Mouse (Mus musculus) cerebellum, postnatal 4 days (tissue): ENCODE results near the gene Parp8.
A peak's percentile ranks its signal among the peaks of the same experiment; 100 is the strongest.

ENCODE experiments used
- DNase-seq, 2 experiments: peaks; one replicate each; pipeline ENCODE4 v3.0.0; 2022; ENCODE audit warnings: low spot score in 2 of 2, mixed read lengths in 1 of 2

The Parp8 gene

DNA sequence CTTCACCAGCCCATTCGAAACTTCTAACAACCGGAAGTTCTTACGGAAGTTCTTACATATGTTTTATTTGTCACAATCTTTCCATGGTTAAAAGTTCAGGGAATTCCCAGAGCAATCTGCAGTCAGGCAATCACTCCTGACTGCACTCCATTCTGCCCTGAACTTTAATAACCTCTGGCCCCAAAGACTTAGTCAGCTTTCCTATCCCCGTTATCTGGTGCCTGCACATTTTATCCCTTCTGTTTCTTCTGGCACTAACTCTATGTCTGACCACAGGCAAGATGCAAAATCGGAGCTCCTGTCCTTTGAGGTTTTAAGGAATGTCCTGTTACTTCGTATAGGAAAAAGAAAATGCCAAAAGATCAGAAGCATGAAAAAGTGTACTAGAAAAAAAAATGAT lies 4.7 kb downstream of the Parp8 start:
- DNase-seq: no peak

DNA sequence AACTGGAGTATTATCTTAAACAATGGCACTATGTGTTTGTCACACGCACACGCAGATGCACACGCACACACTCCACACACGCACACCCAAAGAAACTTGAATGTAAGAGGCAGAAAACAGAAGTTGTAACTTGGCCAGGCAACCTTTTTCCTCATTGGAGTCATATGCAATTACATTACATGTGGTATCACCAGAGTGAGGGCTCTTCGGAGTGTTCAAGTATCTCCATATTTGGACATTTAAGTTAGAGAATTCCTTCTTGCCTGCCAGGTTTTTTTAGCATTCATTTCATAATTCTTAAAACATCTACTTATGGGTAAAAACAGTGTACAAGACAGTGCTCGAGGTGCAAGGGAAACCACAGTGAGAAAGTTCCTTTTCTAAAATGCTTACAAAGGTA lies 6.7 kb downstream of the Parp8 start:
- no peak for DNase-seq

DNA sequence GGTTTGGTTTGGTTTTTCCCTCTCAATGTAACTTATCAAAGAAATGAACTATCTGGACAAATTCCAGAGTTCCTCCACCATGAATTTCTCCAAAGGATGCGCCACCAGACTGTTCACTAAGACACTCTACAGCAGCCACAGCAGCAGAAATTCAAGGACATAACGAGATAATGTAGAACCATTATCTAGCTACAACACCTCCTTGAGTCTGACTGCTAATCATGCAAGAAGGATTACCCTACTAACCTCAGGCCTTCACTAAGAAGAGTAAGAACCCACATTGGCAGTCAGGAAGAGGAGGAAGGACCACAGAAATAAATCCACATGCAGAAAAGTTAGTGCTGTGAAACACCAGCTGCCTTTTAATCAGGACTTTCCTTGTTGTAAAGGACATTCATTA lies 11.8 kb downstream of the Parp8 start:
- no peak for DNase-seq

DNA sequence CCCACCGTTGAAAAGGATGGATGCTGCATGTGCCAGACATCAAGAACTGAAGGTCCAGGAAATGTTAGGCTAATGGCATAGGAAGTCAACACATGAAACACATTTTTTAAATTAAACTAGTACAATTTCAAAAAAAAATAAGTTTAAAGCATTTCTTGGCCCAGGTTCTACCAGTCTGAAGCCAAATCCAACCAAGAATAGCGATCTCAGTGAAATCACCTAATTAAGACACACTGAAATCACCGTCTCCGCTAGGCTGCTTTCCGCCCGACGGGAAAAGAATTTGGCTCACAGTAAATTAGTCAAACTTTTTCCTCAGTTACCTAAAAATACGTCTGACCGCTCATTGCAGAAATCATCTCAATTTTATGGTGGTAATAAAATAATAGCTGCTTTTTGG lies 13.3 kb downstream of the Parp8 start:
- no peak for DNase-seq

DNA sequence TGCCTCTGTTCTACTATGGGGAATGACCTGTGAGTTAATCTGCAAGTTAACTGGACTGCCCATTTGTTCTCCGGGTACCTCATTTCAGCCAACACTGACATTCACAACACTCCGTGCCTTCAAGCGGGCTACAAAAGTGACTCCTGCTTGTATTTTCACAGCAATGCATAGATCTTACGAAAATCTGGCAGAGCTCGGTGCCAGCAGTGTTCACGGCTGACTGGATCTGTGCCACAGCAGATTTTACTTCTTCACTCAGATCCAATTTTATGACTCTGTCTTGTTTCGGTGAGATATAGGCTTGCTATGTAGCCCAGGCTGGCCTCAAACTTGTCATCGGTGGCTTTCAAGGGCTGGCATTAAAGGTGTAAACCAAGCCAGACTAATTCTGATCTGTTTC lies 15.2 kb downstream of the Parp8 start:
- DNase-seq: peak in 1 of 2 experiments; percentile 43

DNA sequence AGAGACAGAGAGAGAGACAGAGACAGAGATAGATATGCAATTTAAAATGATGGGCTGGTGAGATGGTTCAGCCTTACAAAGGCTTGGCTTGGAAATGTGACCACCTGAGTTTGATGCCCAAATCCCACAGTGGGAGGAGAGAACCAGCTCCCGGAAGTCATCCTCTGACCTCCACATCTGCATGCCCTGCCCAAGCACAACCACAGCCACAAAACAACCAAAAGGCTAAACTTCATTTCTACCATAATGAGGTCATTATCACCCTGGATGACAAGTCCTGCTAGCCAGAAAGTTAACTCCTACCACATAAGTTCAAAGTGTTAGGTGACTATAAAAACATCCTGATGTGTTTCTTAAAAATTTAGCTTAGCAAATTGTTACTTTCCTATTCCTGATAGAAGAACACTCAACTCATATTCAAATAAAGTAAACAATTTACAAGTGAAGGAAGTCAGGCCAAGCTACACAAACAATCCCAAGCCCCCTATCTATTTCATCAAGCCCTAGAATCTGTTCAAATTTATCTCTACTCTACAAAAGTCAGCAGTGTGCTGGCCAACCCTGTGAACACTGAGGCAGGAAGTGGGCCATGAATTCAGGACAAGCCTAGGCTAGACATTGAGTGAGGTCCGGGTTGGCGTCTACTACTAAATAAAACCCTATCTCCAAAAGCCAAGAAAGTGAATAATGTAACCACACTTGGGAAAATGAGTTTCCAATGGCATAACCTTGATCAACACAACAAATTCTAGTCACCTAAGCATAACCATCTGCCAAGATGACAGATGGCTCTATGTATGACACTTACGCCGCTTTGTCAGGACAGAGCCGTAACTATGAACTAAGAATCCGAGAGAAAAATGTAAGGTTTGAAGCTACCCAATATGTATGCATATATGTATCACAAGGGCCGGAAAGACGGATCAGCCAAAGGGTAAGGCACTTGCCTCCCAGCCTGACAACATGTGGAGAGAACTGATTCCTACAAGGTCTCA lies 17.0 kb downstream of the Parp8 start:
- no peak for DNase-seq

DNA sequence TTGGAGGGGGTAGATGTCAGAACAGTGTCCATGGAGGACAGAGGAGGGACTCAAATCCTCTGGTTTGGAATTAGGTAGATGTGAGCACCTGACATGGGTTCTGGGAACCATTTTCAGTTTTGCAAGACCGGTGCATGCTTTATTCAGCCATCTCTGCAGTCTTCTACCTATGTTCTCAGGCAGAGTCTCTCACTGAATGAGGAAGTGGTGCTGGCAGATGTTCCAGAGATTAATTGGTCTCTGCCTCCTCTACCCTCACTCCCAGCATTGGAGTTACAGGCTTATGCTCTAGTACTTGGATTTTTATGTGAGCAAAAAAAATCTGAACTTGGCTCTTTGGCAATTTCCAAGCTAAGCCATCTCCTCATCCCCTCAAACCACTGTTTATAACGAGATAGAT lies 17.8 kb downstream of the Parp8 start:
- no peak for DNase-seq

DNA sequence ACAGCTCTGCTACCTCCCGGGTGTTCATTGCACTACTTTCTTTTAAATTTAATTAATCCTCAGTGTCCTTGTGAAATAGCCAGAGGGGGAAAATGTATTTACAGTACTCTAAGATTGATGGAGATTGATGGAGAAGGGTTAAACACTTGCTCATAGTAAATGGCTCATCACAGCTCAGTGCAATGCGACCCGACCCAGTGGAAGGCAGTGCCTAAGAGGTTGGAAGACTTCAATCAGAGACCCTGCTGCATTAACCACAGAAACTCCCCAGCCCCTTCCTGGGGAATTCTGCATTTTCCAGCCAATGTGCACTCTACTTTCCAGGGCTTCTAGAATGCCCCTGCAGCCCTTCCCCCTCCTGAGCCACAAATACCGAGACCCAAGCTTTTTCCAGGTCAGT lies 18.7 kb downstream of the Parp8 start:
- DNase-seq: no peak

DNA sequence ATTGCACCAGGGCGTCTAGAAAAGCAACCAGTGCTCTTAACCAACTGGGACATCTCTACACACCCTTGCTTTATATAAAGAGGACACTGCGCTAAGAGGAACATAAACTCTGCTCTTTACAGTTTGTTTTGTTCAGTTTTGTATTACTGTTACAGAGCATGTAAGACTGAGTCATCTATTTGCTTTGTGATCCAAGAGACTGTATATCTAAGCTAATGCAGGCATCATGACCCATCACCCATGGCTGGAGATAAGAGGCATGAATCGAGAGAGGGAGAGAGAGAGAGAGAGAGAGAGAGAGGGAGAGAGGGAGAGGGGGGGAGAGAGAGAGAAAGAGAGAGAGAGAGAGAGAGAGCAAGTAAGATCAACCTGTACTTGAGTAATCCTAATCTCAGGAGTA lies 24.8 kb downstream of the Parp8 start:
- DNase-seq: no peak

DNA sequence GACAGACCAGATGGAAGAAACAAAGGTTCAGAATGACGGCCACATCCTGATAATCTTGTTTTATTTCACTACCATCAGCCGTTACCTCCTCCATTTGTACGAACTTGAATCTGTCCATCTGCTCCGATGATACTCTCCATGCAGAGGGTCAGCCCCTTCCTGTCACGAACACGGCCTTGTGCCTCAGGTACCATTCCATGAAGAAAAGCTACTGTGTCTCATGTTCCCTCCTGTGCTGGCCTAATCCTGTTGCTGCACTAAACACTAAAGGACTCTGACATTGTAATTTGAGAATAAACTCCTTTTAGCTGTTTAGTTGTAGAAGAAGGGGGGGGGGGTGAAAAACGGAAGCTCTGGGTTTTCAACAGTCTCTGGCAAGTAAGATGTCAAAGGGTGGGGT lies 33.8 kb downstream of the Parp8 start:
- no peak for DNase-seq

DNA sequence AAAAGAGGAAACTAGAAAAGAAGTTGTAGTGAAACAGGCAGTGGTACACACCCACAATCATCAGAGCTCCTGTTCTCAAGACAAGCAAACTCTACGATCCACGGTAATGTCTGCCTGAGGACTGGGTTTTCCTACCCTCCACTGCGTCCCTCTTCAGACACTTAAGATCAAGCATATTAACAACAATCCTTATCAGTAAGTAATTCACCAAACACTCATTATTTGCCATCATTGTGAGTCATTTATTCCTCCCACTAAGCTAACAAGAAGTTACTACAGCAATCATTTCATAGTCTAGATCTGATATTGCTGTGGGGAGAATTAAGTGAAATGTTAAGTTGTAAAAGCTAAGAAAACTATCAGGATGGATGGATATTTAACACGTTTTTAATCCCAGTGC lies 35.0 kb downstream of the Parp8 start:
- no peak for DNase-seq

DNA sequence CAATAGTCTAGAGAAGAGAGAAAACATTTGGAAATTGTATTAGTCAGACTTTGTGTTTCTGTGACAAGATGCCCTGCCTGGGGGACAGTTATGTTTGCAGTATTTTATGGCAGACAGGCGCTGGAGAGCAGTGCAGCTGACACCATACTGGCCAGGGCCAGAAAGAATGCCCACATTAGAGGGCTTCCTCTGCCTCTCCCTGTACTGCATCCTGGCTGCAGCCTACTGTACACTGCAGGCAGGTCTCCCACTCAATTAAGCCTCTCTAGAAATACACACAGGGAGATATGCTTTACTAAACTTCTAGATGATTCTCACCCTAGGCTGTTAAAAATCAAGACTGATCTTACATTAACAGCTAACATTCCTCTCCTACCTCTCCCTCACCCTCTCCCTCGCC lies 36.6 kb downstream of the Parp8 start:
- DNase-seq: no peak

DNA sequence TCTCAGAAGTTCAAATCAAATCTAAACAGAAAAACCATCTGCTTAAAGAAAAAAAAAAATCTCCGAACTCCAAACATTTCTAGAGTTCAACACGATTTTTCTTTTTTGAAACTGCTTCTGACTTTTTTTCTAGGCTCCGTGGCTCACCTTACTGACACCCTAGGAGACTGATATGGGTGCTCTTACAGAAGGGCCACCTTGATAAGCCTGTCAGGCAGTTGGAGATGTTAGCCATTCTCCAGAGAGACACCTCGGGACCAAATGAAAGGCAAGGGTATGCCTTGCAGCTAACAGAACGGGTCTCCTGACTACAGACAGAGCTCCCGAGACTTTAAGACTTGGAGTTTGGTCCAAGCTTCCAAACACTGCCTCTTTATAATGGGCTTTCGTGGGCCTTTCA lies 37.1 kb downstream of the Parp8 start:
- no peak for DNase-seq

DNA sequence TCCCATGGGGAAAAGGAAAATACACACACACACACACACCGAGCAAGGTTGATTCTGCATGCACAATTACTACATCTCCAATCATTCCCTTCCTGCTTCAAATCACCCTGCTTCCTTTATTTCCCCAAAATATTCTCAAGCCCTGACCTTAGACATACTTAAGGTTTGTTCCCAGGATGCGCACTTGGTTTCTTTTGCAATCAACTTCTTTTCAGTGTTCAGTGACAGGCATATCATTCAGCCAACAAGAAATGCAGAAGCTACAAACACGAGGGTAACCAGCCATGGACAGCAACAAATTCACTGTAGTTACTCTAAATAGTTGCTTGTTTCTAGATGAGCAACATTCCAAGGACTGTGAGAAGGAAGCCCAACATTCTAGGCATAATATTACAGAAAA lies 38.1 kb downstream of the Parp8 start:
- no peak for DNase-seq

DNA sequence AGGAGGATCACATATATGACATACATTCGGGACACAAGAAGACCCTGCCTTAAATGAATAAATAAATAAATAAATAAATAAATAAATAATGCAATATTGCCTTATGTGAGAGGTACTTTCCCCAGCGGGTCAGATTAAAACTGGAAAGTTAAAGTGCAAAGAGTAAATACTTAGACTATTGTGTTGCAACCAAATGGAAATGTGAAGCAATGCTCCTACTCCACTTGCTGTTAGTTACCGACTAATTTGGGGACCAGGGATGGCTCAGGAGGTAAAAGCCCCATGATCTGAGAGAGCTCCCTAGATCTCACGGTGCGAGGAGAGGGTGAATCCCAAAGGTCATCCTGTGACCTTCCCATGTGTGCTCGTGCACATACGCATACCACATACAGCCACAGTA lies 38.7 kb downstream of the Parp8 start:
- DNase-seq: no peak

DNA sequence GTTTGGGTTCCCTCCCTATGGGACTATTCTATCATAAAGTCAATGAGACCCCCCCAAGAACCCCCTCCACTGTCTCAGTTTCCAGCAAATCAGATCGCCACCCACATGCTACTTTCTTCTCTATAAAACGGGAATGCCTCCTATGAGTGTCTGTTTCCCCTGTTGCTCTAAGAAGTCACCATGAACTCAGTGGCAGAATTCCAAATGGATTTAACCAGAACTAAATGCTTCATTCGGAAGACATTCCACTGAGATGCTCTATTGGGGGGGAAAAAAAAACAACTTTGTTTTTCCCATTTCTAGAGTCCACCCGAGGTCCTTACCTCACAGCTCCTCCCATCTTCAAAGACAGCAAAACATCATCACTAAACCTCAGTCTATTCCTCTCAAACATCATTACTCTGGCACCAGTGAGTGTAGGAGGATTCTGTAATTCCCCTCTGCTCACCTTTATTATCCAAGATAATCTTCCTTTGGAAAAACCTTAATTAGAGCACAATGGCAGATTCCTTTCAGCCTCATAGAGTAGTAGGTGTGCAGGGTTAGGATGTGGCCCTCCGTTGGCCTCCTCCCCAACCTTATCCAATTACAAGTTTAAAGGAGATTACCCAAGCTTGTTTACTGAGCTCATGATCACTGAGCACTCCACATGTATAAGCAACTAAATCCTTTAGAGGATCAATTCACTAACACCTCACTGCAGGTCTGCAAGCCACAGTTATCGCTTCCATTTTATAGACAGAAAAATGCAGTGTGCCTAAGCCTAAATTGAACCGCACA lies 51.1 kb downstream of the Parp8 start:
- DNase-seq: no peak

DNA sequence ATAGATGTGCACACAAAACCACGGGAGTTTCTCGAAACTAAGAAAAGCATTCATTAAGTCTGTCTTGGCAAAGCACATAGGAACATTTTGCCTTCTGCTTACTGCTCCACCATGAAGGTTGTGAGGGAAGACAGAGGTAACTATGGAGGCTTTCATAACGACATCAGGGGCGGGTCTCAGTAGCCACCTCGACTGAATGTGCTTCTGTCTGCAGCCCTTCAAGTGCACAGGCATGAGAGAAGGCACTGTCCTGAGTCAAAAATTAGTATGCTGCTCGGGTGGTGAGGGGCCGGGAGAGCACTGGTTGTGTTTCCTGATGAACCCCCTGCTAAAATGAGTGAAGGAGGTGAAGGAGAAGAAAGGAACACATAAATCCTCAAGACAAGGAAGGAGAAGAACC lies 51.8 kb downstream of the Parp8 start:
- DNase-seq: no peak

DNA sequence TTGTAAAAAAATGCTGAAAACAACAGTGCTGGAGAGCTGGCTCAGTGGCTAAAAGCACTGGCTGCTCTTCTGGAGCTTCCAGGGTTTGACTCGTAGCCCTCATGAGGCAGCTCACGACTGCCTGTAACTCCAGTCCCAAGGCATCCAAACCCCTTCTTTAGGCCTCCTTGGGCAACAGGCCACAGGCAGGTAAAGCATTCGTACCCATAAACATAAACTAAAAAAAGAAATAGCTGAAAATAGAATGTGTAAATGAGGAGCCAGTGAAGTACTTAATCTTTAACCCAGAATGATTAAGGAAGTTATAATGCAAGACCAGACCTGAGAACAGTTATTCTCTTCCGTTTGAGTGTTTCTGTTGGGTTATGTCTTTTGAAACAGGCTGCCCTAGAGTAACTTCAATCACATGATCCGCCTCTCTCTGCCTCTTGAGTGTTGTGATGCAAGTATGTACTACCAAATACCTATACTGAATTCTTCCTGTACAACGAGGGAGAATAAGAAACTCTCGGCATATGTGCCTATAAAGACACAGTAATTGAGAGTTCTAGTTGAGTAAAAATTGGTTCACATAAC lies 53.2 kb downstream of the Parp8 start:
- no peak for DNase-seq

DNA sequence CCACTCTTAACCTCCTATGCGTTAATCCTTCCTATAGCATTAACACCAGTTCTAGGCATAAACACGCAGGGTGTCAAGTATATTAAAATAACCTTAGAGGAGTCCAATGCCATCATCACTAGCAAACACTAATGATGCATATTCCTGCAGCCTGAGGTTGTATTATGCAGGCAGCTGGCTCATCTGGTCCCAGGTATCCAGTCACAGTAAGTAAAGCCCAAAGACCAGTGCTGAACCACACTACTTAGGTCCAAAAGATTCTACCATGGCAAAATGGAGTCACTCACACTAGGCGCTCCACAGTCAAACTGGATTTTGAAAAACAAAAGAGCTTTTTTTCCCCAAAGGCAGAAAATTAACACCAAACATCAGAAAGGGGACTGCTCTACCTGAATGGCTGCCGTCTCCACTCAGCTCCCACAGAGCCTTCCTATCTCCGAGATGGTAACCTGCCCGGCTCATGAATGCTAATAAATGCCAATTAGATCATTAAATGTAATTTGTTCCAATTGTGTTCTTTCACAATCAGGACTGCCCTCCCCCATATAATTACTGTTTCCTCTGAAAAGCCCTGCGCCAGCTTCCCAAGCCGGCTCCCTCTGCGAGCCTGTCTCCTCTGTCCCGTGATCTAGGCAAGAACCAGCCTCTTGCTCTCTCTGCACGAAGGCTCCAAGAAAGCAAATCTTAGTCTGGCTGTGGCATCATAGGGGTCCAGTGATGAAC lies 54.5 kb downstream of the Parp8 start:
- no peak for DNase-seq

DNA sequence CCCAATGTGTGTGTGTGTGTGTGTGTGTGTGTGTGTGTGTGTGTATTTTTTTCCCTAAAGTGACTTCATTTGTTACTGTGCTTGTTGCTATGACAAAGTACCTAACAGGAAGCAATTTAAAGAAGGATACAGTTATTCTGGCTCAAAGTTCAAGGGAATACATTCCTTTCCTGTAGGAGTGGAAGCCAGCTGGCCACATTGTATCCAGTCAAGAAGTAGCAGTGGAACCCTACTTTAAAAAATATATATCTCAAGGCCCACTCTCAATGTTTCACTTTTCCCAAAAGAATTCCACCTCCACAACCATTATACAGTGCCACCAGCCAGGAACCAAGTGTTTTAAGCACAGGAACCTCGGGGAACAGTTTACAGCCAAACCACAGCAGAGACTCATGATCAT lies 55.7 kb downstream of the Parp8 start:
- DNase-seq: no peak

DNA sequence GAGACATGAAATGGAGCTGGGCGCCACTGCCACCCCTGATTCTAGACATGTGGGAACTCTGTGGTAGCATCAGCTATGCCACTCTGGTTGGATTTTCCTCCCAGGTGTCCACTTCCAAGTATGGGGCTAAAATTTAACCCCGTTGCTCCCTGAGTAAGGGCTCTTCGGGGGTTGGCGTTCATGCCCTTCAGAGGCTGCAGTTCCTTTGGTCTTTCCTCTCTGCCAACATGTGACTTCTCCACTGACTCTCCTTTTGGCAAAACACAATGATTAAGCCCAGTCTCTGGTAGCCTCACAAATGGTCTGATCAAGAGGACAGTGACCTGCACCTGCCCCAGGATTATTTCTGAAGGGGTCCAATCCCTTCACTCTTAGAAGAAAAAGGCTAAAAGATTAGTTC lies 56.4 kb downstream of the Parp8 start:
- DNase-seq: no peak

DNA sequence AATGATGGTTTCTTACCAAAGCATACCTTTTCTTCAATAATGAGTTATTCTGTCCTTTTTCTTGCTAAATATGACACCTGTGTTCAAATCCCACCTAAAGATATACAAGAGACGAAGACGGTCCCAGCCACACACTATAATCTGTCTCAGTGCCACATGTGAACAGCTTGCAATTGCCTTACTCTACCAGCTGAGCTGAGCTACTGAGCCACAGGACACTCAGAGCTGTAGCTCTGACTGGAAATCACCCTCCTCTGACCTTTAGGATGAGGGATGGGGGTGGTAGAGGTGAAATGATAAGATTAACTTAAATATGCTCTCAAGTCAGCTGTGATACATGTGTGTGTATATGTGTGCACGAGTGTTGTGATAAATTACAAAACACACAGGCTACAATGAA lies 57.9 kb downstream of the Parp8 start:
- DNase-seq: no peak
